21 mouse cellular contexts compared by ENCODE assay signal in the genomic region with DNA sequence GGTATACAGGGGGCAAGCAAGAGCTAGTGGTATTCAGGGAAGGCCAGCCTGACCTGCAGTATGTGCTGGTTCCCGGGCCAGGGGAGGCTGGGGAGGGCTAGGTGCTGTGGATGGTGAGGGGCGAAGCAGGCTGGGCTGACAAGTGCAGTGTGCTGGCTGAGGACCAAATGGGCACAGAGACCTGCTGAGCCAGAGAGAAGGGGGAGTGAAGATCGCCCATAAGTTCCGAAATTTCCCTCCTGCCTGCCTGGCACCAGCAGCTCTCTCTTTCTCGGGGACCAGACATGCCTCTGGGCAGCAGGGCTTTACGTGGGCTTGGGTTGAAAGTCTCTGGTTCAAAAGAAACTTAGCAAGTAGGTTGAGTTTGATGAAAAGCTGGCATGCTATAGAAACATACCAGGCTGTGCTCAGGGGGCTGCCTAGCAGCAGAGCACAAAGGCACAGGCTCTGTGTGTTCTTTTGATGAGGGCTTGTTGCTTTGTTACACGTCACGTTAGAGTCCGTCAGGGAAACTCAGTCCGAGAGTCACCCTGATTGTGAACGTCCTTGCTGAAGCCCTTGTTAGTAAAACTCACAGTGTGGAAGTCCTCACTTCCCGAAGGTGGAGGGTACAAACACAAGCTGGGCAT. TPM values are rescaled to one million over a fixed set of nuclear protein-coding genes. Genes with fewer than 3 reads are reported as not detected.
DNase-seq lines count a peak whose midpoint lies in the region; ATAC-seq and TF ChIP-seq lines count a peak whose summit lies in the region.
"Had no signal": no experiment of that assay in that cellular context is flagged by ENCODE, and none has a peak within 500 bp of the region (broad histone marks: within the 10 kb centered on the region; RNA-seq: fewer than 3 reads in every experiment).

No protein-coding gene starts in this region.

- intact Hi-C loops in left cerebral cortex, postnatal 4 days (cut with DNase I): no loop called here

- WGBS in forebrain, embryonic 12.5 days: 49% methylated on average over 12 of the region's 12 CpGs
- 26% methylated on average over 12 of the region's 12 CpGs for WGBS in forebrain, postnatal 0 days
- WGBS in midbrain, embryonic 16.5 days: 51% methylated on average over 12 of the region's 12 CpGs
- 92% methylated on average over 12 of the region's 12 CpGs for WGBS in lung, postnatal 0 days
- 94% methylated on average over 12 of the region's 12 CpGs for WGBS in kidney, embryonic 15.5 days

- peak; percentile 64 for DNase-seq in left cerebral cortex, postnatal 4 days
- no peak for DNase-seq in left cerebral cortex, adult 11 months (ENCODE audit: low spot score)
- DNase-seq in forebrain, postnatal 0 days: peak; percentile 45
- DNase-seq in lung, postnatal 0 days (ENCODE audit: low spot score): no peak
- DNase-seq in spleen, postnatal 4 days (ENCODE audit: low spot score in 2 of 2): no peak
- DNase-seq: adrenal gland, postnatal 25 days; cerebellum, adult 9-11 months; embryo, embryonic 11 days; gastrocnemius, postnatal 10 days; heart, adult 2 months; kidney, adult 11 months had no signal

- peak; percentile 36; the same call in 1 of the 2 replicates for ATAC-seq in forebrain, embryonic 12.5 days (ENCODE audit: low FRiP score)
- peak; percentile 62 for ATAC-seq in forebrain, postnatal 0 days
- ATAC-seq in midbrain, embryonic 16.5 days: peak; percentile 57
- ATAC-seq in lung, postnatal 0 days: no peak
- no peak for ATAC-seq in kidney, embryonic 15.5 days (replicated peaks; ENCODE audit: low FRiP score)
- ATAC-seq: activated CD4-positive, CD25-positive, alpha-beta regulatory T cell, adult 4 months; Patski had no signal

- TF ChIP-seq CTCF in forebrain, postnatal 0 days (IDR thresholded peaks at IDR 0.05; ENCODE audit: low read depth): no peak
- TF ChIP-seq CTCF in lung, postnatal 0 days (IDR thresholded peaks at IDR 0.05): no peak

- H3K9me3 ChIP-seq in forebrain, embryonic 12.5 days: no peaks in the 10 kb centered on the region
- no peaks in the 10 kb centered on the region for H3K9me3 ChIP-seq in forebrain, postnatal 0 days (ENCODE audit: low read length)
- H3K9me3 ChIP-seq in midbrain, embryonic 16.5 days (replicated peaks; ENCODE audit: control insufficient read depth, low read length, poor library complexity, severe bottlenecking): no peaks in the 10 kb centered on the region
- H3K9me3 ChIP-seq in lung, postnatal 0 days (ENCODE audit: low read length): no peaks in the 10 kb centered on the region
- no peaks in the 10 kb centered on the region for H3K9me3 ChIP-seq in kidney, embryonic 15.5 days (replicated peaks)
- H3K9me3 ChIP-seq: heart, embryonic 15.5 days; limb, embryonic 10.5 days; lung, embryonic 15.5 days had no signal

- H3K9ac ChIP-seq in forebrain, embryonic 12.5 days: no peak overlapping the region
- no peak overlapping the region for H3K9ac ChIP-seq in forebrain, postnatal 0 days
- no peak overlapping the region for H3K9ac ChIP-seq in midbrain, embryonic 16.5 days (ENCODE audit: low read depth, low read length)
- no peak overlapping the region for H3K9ac ChIP-seq in lung, postnatal 0 days (replicated peaks; ENCODE audit: low read depth)
- no peak overlapping the region for H3K9ac ChIP-seq in kidney, embryonic 15.5 days
- H3K9ac ChIP-seq: heart, embryonic 15.5 days; lung, embryonic 15.5 days had no signal

- H3K4me2 ChIP-seq in forebrain, embryonic 12.5 days: no peak overlapping the region
- H3K4me2 ChIP-seq in forebrain, postnatal 0 days (ENCODE audit: low read depth): no peak overlapping the region
- no peak overlapping the region for H3K4me2 ChIP-seq in midbrain, embryonic 16.5 days (ENCODE audit: low read length)
- no peak overlapping the region for H3K4me2 ChIP-seq in lung, postnatal 0 days (replicated peaks; ENCODE audit: low read depth, low read length)
- no peak overlapping the region for H3K4me2 ChIP-seq in kidney, embryonic 15.5 days
- H3K4me2 ChIP-seq: heart, embryonic 15.5 days; liver, embryonic 11.5 days; lung, embryonic 15.5 days had no signal

- no peaks in the 10 kb centered on the region for H3K27me3 ChIP-seq in forebrain, embryonic 12.5 days
- no peaks in the 10 kb centered on the region for H3K27me3 ChIP-seq in forebrain, postnatal 0 days (ENCODE audit: insufficient read depth, low read length)
- H3K27me3 ChIP-seq in midbrain, embryonic 16.5 days (ENCODE audit: control insufficient read depth, insufficient read depth, low read depth, low read length): no peaks in the 10 kb centered on the region
- no peaks in the 10 kb centered on the region for H3K27me3 ChIP-seq in lung, postnatal 0 days (replicated peaks; ENCODE audit: insufficient read depth, low read length)
- H3K27me3 ChIP-seq in kidney, embryonic 15.5 days: no peaks in the 10 kb centered on the region
- H3K27me3 ChIP-seq: heart, embryonic 15.5 days; lung, embryonic 15.5 days; Patski had no signal

- peaks cover 98% of the 10 kb centered on the region for H3K36me3 ChIP-seq in forebrain, embryonic 12.5 days (replicated peaks)
- H3K36me3 ChIP-seq in forebrain, postnatal 0 days (ENCODE audit: insufficient read depth): peaks cover 85% of the 10 kb centered on the region
- peaks cover 67% of the 10 kb centered on the region for H3K36me3 ChIP-seq in midbrain, embryonic 16.5 days (ENCODE audit: control insufficient read depth, insufficient read depth, low read length)
- peaks cover 57% of the 10 kb centered on the region for H3K36me3 ChIP-seq in lung, postnatal 0 days (ENCODE audit: insufficient read depth, low read length)
- peaks cover 100% of the 10 kb centered on the region for H3K36me3 ChIP-seq in kidney, embryonic 15.5 days

- TF ChIP-seq EP300 in lung, postnatal 0 days (IDR thresholded peaks at IDR 0.05): no peak

- no peaks in the 10 kb centered on the region for H3K4me1 ChIP-seq in forebrain, embryonic 12.5 days
- H3K4me1 ChIP-seq in forebrain, postnatal 0 days (ENCODE audit: insufficient read depth): no peaks in the 10 kb centered on the region
- no peaks in the 10 kb centered on the region for H3K4me1 ChIP-seq in midbrain, embryonic 16.5 days (ENCODE audit: control insufficient read depth, insufficient read depth, low read length)
- no peaks in the 10 kb centered on the region for H3K4me1 ChIP-seq in lung, postnatal 0 days (ENCODE audit: insufficient read depth, low read depth, low read length)
- no peaks in the 10 kb centered on the region for H3K4me1 ChIP-seq in kidney, embryonic 15.5 days
- H3K4me1 ChIP-seq: heart, embryonic 15.5 days; limb, embryonic 10.5 days; lung, embryonic 15.5 days had no signal

- H3K4me3 ChIP-seq in forebrain, embryonic 12.5 days (replicated peaks): no peak overlapping the region
- no peak overlapping the region for H3K4me3 ChIP-seq in forebrain, postnatal 0 days (ENCODE audit: low read depth, low read length)
- no peak overlapping the region for H3K4me3 ChIP-seq in midbrain, embryonic 16.5 days (ENCODE audit: low read depth, low read length)
- H3K4me3 ChIP-seq in lung, postnatal 0 days (ENCODE audit: low read depth, low read length): no peak overlapping the region
- H3K4me3 ChIP-seq in kidney, embryonic 15.5 days (replicated peaks): no peak overlapping the region
- H3K4me3 ChIP-seq: heart, adult 2 months; heart, embryonic 15.5 days; limb, embryonic 10.5 days; lung, embryonic 15.5 days had no signal

- H3K27ac ChIP-seq in forebrain, embryonic 12.5 days: peak overlapping the region; percentile 50
- peak overlapping the region; percentile 29; the same call in 1 of the 2 replicates for H3K27ac ChIP-seq in forebrain, postnatal 0 days (ENCODE audit: low read depth, low read length)
- H3K27ac ChIP-seq in midbrain, embryonic 16.5 days (ENCODE audit: low read length): no peak overlapping the region; the same call in 1 of the 2 replicates
- H3K27ac ChIP-seq in lung, postnatal 0 days (ENCODE audit: low read length): no peak overlapping the region
- no peak overlapping the region for H3K27ac ChIP-seq in kidney, embryonic 15.5 days
- H3K27ac ChIP-seq: heart, adult 2 months; heart, embryonic 15.5 days; limb, embryonic 10.5 days; lung, embryonic 15.5 days had no signal

RNA-seq across cellular contexts. Expression of a gene that starts 12.4 kb away (rescaled TPM):
- total RNA-seq in left cerebral cortex, postnatal 4 days (2021): 10 to 100 TPM; 78.8 to 79.3 TPM
- polyA plus RNA-seq in forebrain, embryonic 12.5 days (2016; fragmentation: Nextera tagmentation; extraction: Ambion mirVana): 31.2 and 35.1 TPM in 2 replicates
- 35.2 and 43.6 TPM in 2 replicates for total RNA-seq in forebrain, postnatal 0 days (2014; rRNA removed)
- 27.7 and 28.0 TPM in 2 replicates for polyA plus RNA-seq in forebrain, postnatal 0 days (2015; fragmentation: Nextera tagmentation; extraction: Ambion mirVana)
- polyA plus RNA-seq in midbrain, embryonic 16.5 days (2015; fragmentation: Nextera tagmentation; extraction: Ambion mirVana): 23.0 and 24.4 TPM in 2 replicates
- 11.1 and 15.8 TPM in 2 replicates for polyA plus RNA-seq in lung, postnatal 0 days (2015; fragmentation: Nextera tagmentation; extraction: Ambion mirVana)
- polyA plus RNA-seq in kidney, embryonic 15.5 days (2015; fragmentation: Nextera tagmentation; extraction: Ambion mirVana): 19.5 and 20.0 TPM in 2 replicates

RNA-seq across cellular contexts. Expression of a gene that starts 16.2 kb away (rescaled TPM):
- 1 to 10 TPM; 8.5 to 8.6 TPM for total RNA-seq in left cerebral cortex, postnatal 4 days (2021)
- 19.1 and 20.8 TPM in 2 replicates for polyA plus RNA-seq in forebrain, embryonic 12.5 days (2016; fragmentation: Nextera tagmentation; extraction: Ambion mirVana)
- 13.6 and 18.7 TPM in 2 replicates for total RNA-seq in forebrain, postnatal 0 days (2014; rRNA removed)
- polyA plus RNA-seq in forebrain, postnatal 0 days (2015; fragmentation: Nextera tagmentation; extraction: Ambion mirVana): 11.7 and 12.2 TPM in 2 replicates
- polyA plus RNA-seq in midbrain, embryonic 16.5 days (2015; fragmentation: Nextera tagmentation; extraction: Ambion mirVana): 19.8 and 20.5 TPM in 2 replicates
- 11.4 and 11.5 TPM in 2 replicates for polyA plus RNA-seq in lung, postnatal 0 days (2015; fragmentation: Nextera tagmentation; extraction: Ambion mirVana)
- 24.9 and 26.8 TPM in 2 replicates for polyA plus RNA-seq in kidney, embryonic 15.5 days (2015; fragmentation: Nextera tagmentation; extraction: Ambion mirVana)

RNA-seq across cellular contexts. Expression of a gene that starts 39.5 kb away (rescaled TPM):
- under 1 TPM in 1 of 2 experiments, not detected in 1; 0.42 TPM for total RNA-seq in left cerebral cortex, postnatal 4 days (2021)
- polyA plus RNA-seq in forebrain, embryonic 12.5 days (2016; fragmentation: Nextera tagmentation; extraction: Ambion mirVana): 0.29 and 0.51 TPM in 2 replicates
- total RNA-seq in forebrain, postnatal 0 days (2014; rRNA removed): 0.52 TPM in 1 of 2 replicates, not detected in the other
- 0.21 and 0.33 TPM in 2 replicates for polyA plus RNA-seq in forebrain, postnatal 0 days (2015; fragmentation: Nextera tagmentation; extraction: Ambion mirVana)
- polyA plus RNA-seq in midbrain, embryonic 16.5 days (2015; fragmentation: Nextera tagmentation; extraction: Ambion mirVana): 0.34 and 0.43 TPM in 2 replicates
- polyA plus RNA-seq in lung, postnatal 0 days (2015; fragmentation: Nextera tagmentation; extraction: Ambion mirVana): 0.38 and 0.60 TPM in 2 replicates
- 1.4 and 3.8 TPM in 2 replicates for polyA plus RNA-seq in kidney, embryonic 15.5 days (2015; fragmentation: Nextera tagmentation; extraction: Ambion mirVana)
- total RNA-seq: hematopoietic stem cell, adult 5-6 weeks had no signal

Comparison
In these comparisons a context has a peak if more than half of its experiments do, and no peak if none do; other contexts are left out.
1. DNase-seq: peak in left cerebral cortex, postnatal 4 days (single experiment) and forebrain, postnatal 0 days (single experiment); none in left cerebral cortex, adult 11 months (single experiment), lung, postnatal 0 days (single experiment) and spleen, postnatal 4 days (0 of 2).
2. ATAC-seq: peak in forebrain, embryonic 12.5 days (single experiment), forebrain, postnatal 0 days (single experiment) and midbrain, embryonic 16.5 days (single experiment); none in lung, postnatal 0 days (single experiment) and kidney, embryonic 15.5 days (single experiment).
3. H3K27ac ChIP-seq: peak in forebrain, embryonic 12.5 days (single experiment) and forebrain, postnatal 0 days (single experiment); none in midbrain, embryonic 16.5 days (single experiment), lung, postnatal 0 days (single experiment) and kidney, embryonic 15.5 days (single experiment).